Mouse (Mus musculus): ENCODE measurements around the gene Gm10282. TPM values are rescaled to one million over a fixed set of nuclear protein-coding genes. Genes with fewer than 3 reads are reported as not detected.

The Gm10282 gene
- polyA plus RNA-seq, 1 experiment from 2014 or later: 31.5 TPM

DNA sequence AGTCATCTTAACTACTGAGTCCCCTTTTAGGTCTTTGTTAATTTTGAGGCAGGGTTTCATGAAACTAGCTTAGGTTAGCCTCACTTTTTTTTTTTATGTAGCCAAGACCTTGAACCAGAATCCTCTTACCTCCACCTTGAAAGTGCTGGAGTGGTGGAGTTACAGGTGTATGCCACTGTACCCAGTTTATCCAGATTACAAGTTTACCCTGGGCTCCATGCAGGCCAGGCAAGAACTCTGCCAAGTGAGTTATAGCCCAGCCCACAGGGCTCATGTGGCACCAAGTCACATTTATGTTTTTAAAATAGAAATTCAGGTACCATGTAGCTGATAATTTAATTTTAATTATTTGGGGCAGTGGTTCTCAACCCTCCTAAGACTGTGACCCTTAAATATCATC is 43.6 kb downstream of the Gm10282 start:
- Histone ChIP-seq H3K27me3 (ENCODE audit: insufficient read depth, poor library complexity, severe bottlenecking) (no peaks in the 10 kb centered on the region), H3K9me3 (no peaks in the 10 kb centered on the region), H3K27ac (no peak overlapping the region), H3K4me1 (replicated peaks) (no peaks in the 10 kb centered on the region), H3K4me3 (no peak overlapping the region), H3K36me3 (peaks cover 8% of the 10 kb centered on the region)
- no peak for DNase-seq (ENCODE audit: low spot score)

DNA sequence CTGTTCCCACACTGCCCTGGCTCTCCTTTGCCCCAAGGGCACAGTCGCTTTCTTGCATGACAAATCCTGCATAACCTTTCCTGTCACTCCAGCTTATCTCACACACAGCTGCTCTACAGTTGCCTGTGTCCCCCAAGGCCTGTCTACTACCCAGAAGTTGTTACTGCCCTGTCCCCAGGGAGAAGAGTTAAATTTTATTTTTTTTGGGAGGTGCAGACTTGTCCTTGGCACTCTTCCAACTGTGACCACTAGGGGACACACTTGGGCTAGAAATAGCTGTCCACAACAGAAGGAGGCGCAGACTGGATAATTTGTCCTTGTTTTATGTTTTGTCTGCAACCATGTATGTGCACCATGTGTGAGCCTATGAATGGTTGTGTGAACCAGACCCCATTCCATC is 44.0 kb downstream of the Gm10282 start:
- WGBS: 38% methylated on average over 2 of the region's 2 CpGs
- Histone ChIP-seq H3K27me3 (ENCODE audit: insufficient read depth, poor library complexity, severe bottlenecking) (no peaks in the 10 kb centered on the region), H3K36me3 (peaks cover 9% of the 10 kb centered on the region), H3K27ac (no peak overlapping the region), H3K4me1 (replicated peaks) (no peaks in the 10 kb centered on the region), H3K4me3 (no peak overlapping the region), H3K9me3 (no peaks in the 10 kb centered on the region)
- peak; percentile 68 for DNase-seq (ENCODE audit: low spot score)

DNA sequence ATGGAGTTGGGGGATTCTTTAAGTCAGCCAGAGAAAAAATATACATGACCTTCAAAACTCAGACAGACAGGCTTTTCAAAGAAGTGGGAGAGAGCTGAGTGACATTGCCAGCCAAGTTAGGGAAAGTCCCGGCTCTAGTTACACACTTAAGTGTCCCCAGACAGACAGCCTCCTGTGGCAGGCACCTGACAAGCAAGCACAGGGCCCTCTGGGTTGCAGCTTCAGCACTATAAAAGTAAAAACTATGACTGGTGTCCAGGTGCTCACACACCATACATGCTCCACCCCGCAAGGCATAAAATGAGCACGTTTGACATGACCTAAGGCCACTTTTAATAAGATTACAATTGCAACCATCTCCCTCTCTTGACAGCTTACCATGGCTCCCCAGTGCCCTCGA is 44.5 kb downstream of the Gm10282 start:
- WGBS: 65% methylated on average over 4 of the region's 4 CpGs
- H3K36me3 ChIP-seq: peaks cover 13% of the 10 kb centered on the region
- no peaks in the 10 kb centered on the region for H3K27me3 ChIP-seq (ENCODE audit: insufficient read depth, poor library complexity, severe bottlenecking)
- H3K9me3 ChIP-seq: no peaks in the 10 kb centered on the region
- H3K4me3 ChIP-seq: no peak overlapping the region
- no peak for DNase-seq (ENCODE audit: low spot score)
- no peak overlapping the region for H3K27ac ChIP-seq
- no peaks in the 10 kb centered on the region for H3K4me1 ChIP-seq (replicated peaks)

GRCm38 (mm10) chr8:72259862-72260261 is 45.2 kb downstream of the Gm10282 start:
- Histone ChIP-seq H3K27ac (no peak overlapping the region), H3K36me3 (peaks cover 20% of the 10 kb centered on the region), H3K4me1 (replicated peaks) (no peaks in the 10 kb centered on the region), H3K9me3 (no peaks in the 10 kb centered on the region), H3K27me3 (ENCODE audit: insufficient read depth, poor library complexity, severe bottlenecking) (no peaks in the 10 kb centered on the region), H3K4me3 (no peak overlapping the region)
- DNase-seq (ENCODE audit: low spot score): no peak
- 78% methylated on average over 2 of the region's 2 CpGs for WGBS

GRCm38 (mm10) chr8:72257902-72258238 is 47.2 kb downstream of the Gm10282 start:
- WGBS: 86% methylated on average over 1 of the region's 1 CpGs
- no peak for DNase-seq (ENCODE audit: low spot score)

GRCm38 (mm10) chr8:72257171-72257901 is 47.7 kb downstream of the Gm10282 start:
- no peaks in the 10 kb centered on the region for H3K27me3 ChIP-seq (ENCODE audit: insufficient read depth, poor library complexity, severe bottlenecking)
- H3K9me3 ChIP-seq: no peaks in the 10 kb centered on the region
- peaks cover 46% of the 10 kb centered on the region for H3K36me3 ChIP-seq
- H3K27ac ChIP-seq: no peak overlapping the region
- no peak overlapping the region for H3K4me3 ChIP-seq
- no peaks in the 10 kb centered on the region for H3K4me1 ChIP-seq (replicated peaks)
- WGBS: 54% methylated on average over 7 of the region's 7 CpGs
- DNase-seq (ENCODE audit: low spot score): peak; percentile 56

More at GRCm38 (mm10) chr8:72257902-72258238, 47.2 kb downstream of the Gm10282 start:
- H3K36me3 ChIP-seq: peaks cover 40% of the 10 kb centered on the region
- no peaks in the 10 kb centered on the region for H3K9me3 ChIP-seq
- H3K27me3 ChIP-seq (ENCODE audit: insufficient read depth, poor library complexity, severe bottlenecking): no peaks in the 10 kb centered on the region
- no peak overlapping the region for H3K27ac ChIP-seq
- H3K4me1 ChIP-seq (replicated peaks): no peaks in the 10 kb centered on the region
- H3K4me3 ChIP-seq: no peak overlapping the region

Other genes with a start within 250 kb of the Gm10282 start
- 0.04 TPM in 1 of 2 replicates, not detected in the other for gene Olfr373, start 222.1 kb downstream of the Gm10282 start, polyA plus RNA-seq (2016; fragmentation: Nextera tagmentation; extraction: Ambion mirVana)
- not detected in 2 replicates for gene Olfr374, start 198.2 kb downstream of the Gm10282 start, polyA plus RNA-seq (2016; fragmentation: Nextera tagmentation; extraction: Ambion mirVana)
- gene Tpm4, start 170.3 kb downstream of the Gm10282 start, polyA plus RNA-seq (2016; fragmentation: Nextera tagmentation; extraction: Ambion mirVana): 481 and 624 TPM in 2 replicates
- 141 and 155 TPM in 2 replicates for gene Rab8a, start 144.1 kb downstream of the Gm10282 start, polyA plus RNA-seq (2016; fragmentation: Nextera tagmentation; extraction: Ambion mirVana)
- gene Hsh2d, start 115.6 kb downstream of the Gm10282 start, polyA plus RNA-seq (2016; fragmentation: Nextera tagmentation; extraction: Ambion mirVana): not detected in 2 replicates
- not detected in 2 replicates for gene Cib3, start 92.4 kb downstream of the Gm10282 start, polyA plus RNA-seq (2016; fragmentation: Nextera tagmentation; extraction: Ambion mirVana)
- not detected in 2 replicates for gene Gm11034, start 91.6 kb downstream of the Gm10282 start, polyA plus RNA-seq (2016; fragmentation: Nextera tagmentation; extraction: Ambion mirVana)
- gene Fam32a, start 85.5 kb downstream of the Gm10282 start, polyA plus RNA-seq (2016; fragmentation: Nextera tagmentation; extraction: Ambion mirVana): 63.4 and 80.6 TPM in 2 replicates
- 186 and 213 TPM in 2 replicates for gene Ap1m1, start 65.2 kb downstream of the Gm10282 start, polyA plus RNA-seq (2016; fragmentation: Nextera tagmentation; extraction: Ambion mirVana)
- gene Klf2, start 13.8 kb upstream of the Gm10282 start, polyA plus RNA-seq (2016; fragmentation: Nextera tagmentation; extraction: Ambion mirVana): 3.9 and 5.8 TPM in 2 replicates
- 73.8 and 74.3 TPM in 2 replicates for gene Eps15l1, start 116.2 kb upstream of the Gm10282 start, polyA plus RNA-seq (2016; fragmentation: Nextera tagmentation; extraction: Ambion mirVana)
- 0.80 and 1.6 TPM in 2 replicates for gene Calr3, start 138.6 kb upstream of the Gm10282 start, polyA plus RNA-seq (2016; fragmentation: Nextera tagmentation; extraction: Ambion mirVana)
- gene 1700030K09Rik, start 138.6 kb upstream of the Gm10282 start, polyA plus RNA-seq (2016; fragmentation: Nextera tagmentation; extraction: Ambion mirVana): 14.3 and 15.5 TPM in 2 replicates
- 99.1 and 105 TPM in 2 replicates for gene Cherp, start 170.0 kb upstream of the Gm10282 start, polyA plus RNA-seq (2016; fragmentation: Nextera tagmentation; extraction: Ambion mirVana)
- gene Slc35e1, start 187.4 kb upstream of the Gm10282 start, polyA plus RNA-seq (2016; fragmentation: Nextera tagmentation; extraction: Ambion mirVana): 19.6 and 21.3 TPM in 2 replicates
- gene Med26, start 243.0 kb upstream of the Gm10282 start, polyA plus RNA-seq (2016; fragmentation: Nextera tagmentation; extraction: Ambion mirVana): 18.9 and 21.9 TPM in 2 replicates

All from hindbrain, embryonic 10.5 days (tissue).